Comparison of ENCODE assay signal across 8 mouse cellular contexts in the genomic region with DNA sequence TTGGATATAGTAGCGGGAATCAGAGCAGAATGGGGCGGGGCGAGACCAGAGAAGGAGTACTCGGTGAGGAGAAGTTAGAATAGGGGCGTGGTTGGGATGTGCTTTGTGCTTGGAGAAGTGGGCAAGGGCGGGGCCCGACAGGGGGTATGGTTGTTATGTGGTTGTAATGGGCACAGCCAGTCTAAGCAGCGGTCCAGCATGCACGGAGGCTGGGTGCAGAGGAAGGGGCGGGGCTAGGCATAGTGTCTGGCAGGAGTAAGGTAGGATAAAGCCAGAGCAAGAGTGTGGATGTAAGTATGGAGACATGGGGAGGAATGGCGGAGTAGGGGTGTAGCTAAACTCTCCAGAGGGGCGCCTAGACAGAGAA. TPM values are rescaled to one million over a fixed set of nuclear protein-coding genes. Genes with fewer than 3 reads are reported as not detected.
DNase-seq lines count a peak whose midpoint lies in the region; ATAC-seq and TF ChIP-seq lines count a peak whose summit lies in the region.

No protein-coding gene starts in this region.

- H3K4me1 ChIP-seq in heart, embryonic 13.5 days: peaks cover 13% of the 10 kb centered on the region
- H3K4me1 ChIP-seq in CH12.LX (ENCODE audit: control insufficient read depth in 1 of 2, insufficient read depth in 2 of 2): peaks cover 0 to 8% of the 10 kb centered on the region in 2 experiments; a peak in 3 of 4 replicates
- peaks cover 11% of the 10 kb centered on the region; the same call in 1 of the 2 replicates for H3K4me1 ChIP-seq in forebrain, embryonic 14.5 days (ENCODE audit: control insufficient read depth, insufficient read depth, low read length)
- H3K4me1 ChIP-seq in liver, embryonic 15.5 days (replicated peaks): peaks cover 14% of the 10 kb centered on the region

- WGBS in heart, embryonic 13.5 days: 5% methylated on average over 12 of the region's 12 CpGs
- WGBS in forebrain, embryonic 14.5 days: 2% methylated on average over 12 of the region's 12 CpGs
- WGBS in liver, embryonic 15.5 days (ENCODE audit: insufficient replicate concordance): 3% methylated on average over 12 of the region's 12 CpGs

- peak overlapping the region; percentile 58 for H3K4me3 ChIP-seq in heart, embryonic 13.5 days
- H3K4me3 ChIP-seq in CH12.LX (replicated peaks in 1 of 3; ENCODE audit: low read depth in 2 of 3, low read length in 2 of 3, poor library complexity in 1 of 3): peak overlapping the region in 1 of 3 experiments; percentile 67
- peak overlapping the region; percentile 41 for H3K4me3 ChIP-seq in forebrain, embryonic 14.5 days (ENCODE audit: low read depth, low read length)
- H3K4me3 ChIP-seq in liver, embryonic 15.5 days (replicated peaks): no peak overlapping the region

- TF ChIP-seq EP300 in CH12.LX (IDR thresholded peaks at IDR 0.05; ENCODE audit: low read length): no peak

- peaks cover 54% of the 10 kb centered on the region for H3K27me3 ChIP-seq in heart, embryonic 13.5 days (replicated peaks)
- H3K27me3 ChIP-seq in CH12.LX (replicated peaks): peaks cover 77% of the 10 kb centered on the region
- H3K27me3 ChIP-seq in forebrain, embryonic 14.5 days (replicated peaks; ENCODE audit: control insufficient read depth, insufficient read depth, low read length): no peaks in the 10 kb centered on the region
- peaks cover 43% of the 10 kb centered on the region for H3K27me3 ChIP-seq in liver, embryonic 15.5 days

- no peaks in the 10 kb centered on the region for H3K36me3 ChIP-seq in heart, embryonic 13.5 days
- H3K36me3 ChIP-seq in CH12.LX (replicated peaks in 1 of 2; ENCODE audit: control insufficient read depth in 1 of 2, insufficient read depth in 1 of 2, low read length in 1 of 2): no peaks in the 10 kb centered on the region
- no peaks in the 10 kb centered on the region for H3K36me3 ChIP-seq in forebrain, embryonic 14.5 days (ENCODE audit: control insufficient read depth, insufficient read depth, low read length)
- H3K36me3 ChIP-seq in liver, embryonic 15.5 days (replicated peaks): no peaks in the 10 kb centered on the region

- no peak overlapping the region for H3K27ac ChIP-seq in heart, embryonic 13.5 days (replicated peaks)
- H3K27ac ChIP-seq in CH12.LX (ENCODE audit: insufficient read depth, low read depth): no peak overlapping the region
- no peak overlapping the region; the same call in 1 of the 2 replicates for H3K27ac ChIP-seq in forebrain, embryonic 14.5 days (ENCODE audit: low read depth, low read length)
- H3K27ac ChIP-seq in liver, embryonic 15.5 days (replicated peaks): no peak overlapping the region

- no peak for TF ChIP-seq POLR2A in CH12.LX (IDR thresholded peaks at IDR 0.05; ENCODE audit: low read depth, low read length)

- dilution Hi-C loops in CH12.LX (cut with MboI; ENCODE audit: extremely low pct_ligation_motif_present, extremely low pct_unique_long_range_greater_than_20kb, low sequenced_read_pairs): no loop called here

- TF ChIP-seq CTCF in CH12.LX (conservative IDR thresholded peaks at IDR 0.05 in 1 of 2, IDR thresholded peaks at IDR 0.05 in 1 of 2; ENCODE audit: low read depth in 2 of 2, low read length in 2 of 2): no peak

- intact Hi-C loops in heart, postnatal 14 days (cut with DNase I): no loop called here

- in situ Hi-C loops in CH12.LX (cut with MboI; ENCODE audit: low pct_ligation_motif_present, low pct_unique_long_range_greater_than_20kb, low sequenced_read_pairs): no loop called here

- H3K79me2 ChIP-seq in CH12.LX (replicated peaks; ENCODE audit: control insufficient read depth, extremely low read depth, insufficient read depth, poor library complexity, severe bottlenecking): no peaks in the 10 kb centered on the region

- no peak for TF ChIP-seq RAD21 in CH12.LX (IDR thresholded peaks at IDR 0.05; ENCODE audit: low read depth, low read length)

- H3K9me3 ChIP-seq in heart, embryonic 13.5 days: no peaks in the 10 kb centered on the region
- no peaks in the 10 kb centered on the region for H3K9me3 ChIP-seq in CH12.LX (replicated peaks; ENCODE audit: low read length)
- no peaks in the 10 kb centered on the region for H3K9me3 ChIP-seq in forebrain, embryonic 14.5 days (replicated peaks; ENCODE audit: control insufficient read depth, low read length)
- H3K9me3 ChIP-seq in liver, embryonic 15.5 days (replicated peaks): no peaks in the 10 kb centered on the region

- 0 out of 2 replicates have a peak overlapping the region, but pooled peaks have one; percentile 50 for H3K9ac ChIP-seq in heart, embryonic 13.5 days
- H3K9ac ChIP-seq in CH12.LX (ENCODE audit: insufficient read depth, low read depth): no peak overlapping the region
- no peak overlapping the region for H3K9ac ChIP-seq in forebrain, embryonic 14.5 days (ENCODE audit: low read length)
- no peak overlapping the region for H3K9ac ChIP-seq in liver, embryonic 15.5 days

- peak; percentile 32; the same call in 1 of the 2 replicates for ATAC-seq in heart, embryonic 13.5 days (ENCODE audit: extremely low read depth, insufficient number of reproducible peaks, low FRiP score, low TSS enrichment)
- ATAC-seq in forebrain, embryonic 14.5 days: peak; percentile 73
- peak; percentile 25; the same call in 1 of the 2 replicates for ATAC-seq in liver, embryonic 15.5 days (ENCODE audit: insufficient read depth)

- H3K4me2 ChIP-seq in heart, embryonic 13.5 days: peak overlapping the region; percentile 89
- peak overlapping the region; percentile 73 for H3K4me2 ChIP-seq in CH12.LX (ENCODE audit: insufficient read depth, low read depth, poor library complexity, severe bottlenecking)
- peak overlapping the region; percentile 78 for H3K4me2 ChIP-seq in forebrain, embryonic 14.5 days (ENCODE audit: low read length)
- peak overlapping the region; percentile 61 for H3K4me2 ChIP-seq in liver, embryonic 15.5 days

- DNase-seq in heart, postnatal 14 days: no peak
- no peak for DNase-seq in CH12.LX (ENCODE audit: extremely low read depth)
- DNase-seq in forebrain, embryonic 14.5 days (ENCODE audit: low spot score): no peak
- DNase-seq in urinary bladder, postnatal 10 days (ENCODE audit: low spot score): no peak
- no peak for DNase-seq in frontal cortex, postnatal 14 days (ENCODE audit: low spot score in 2 of 2)
- no peak for DNase-seq in adrenal gland, adult 2 months

TF ChIP-seq in CH12.LX, 34 proteins besides CTCF, POLR2A, EP300 and RAD21:
- no peak for TF ChIP-seq PAX5 (IDR thresholded peaks at IDR 0.05; ENCODE audit: low read length)
- no peak for TF ChIP-seq MAX (IDR thresholded peaks at IDR 0.05; ENCODE audit: low read length)
- 0 out of 2 replicates have a peak, but pooled peaks have one; percentile 15 for TF ChIP-seq MXI1 (IDR thresholded peaks at IDR 0.05; ENCODE audit: low read depth, low read length)

RNA-seq across cellular contexts. Expression of a gene that starts 28.8 kb away (rescaled TPM):
- 0.06 and 0.13 TPM in 2 replicates for polyA plus RNA-seq in heart, embryonic 13.5 days (2015; fragmentation: Nextera tagmentation; extraction: Ambion mirVana)
- under 1 TPM in 1 of 2 experiments, not detected in 1; 0.10 TPM for total RNA-seq in heart, postnatal 14 days (2021)
- total RNA-seq in CH12.LX (2012; rRNA removed) (not detected in 2 replicates), CH12.LX (2014; rRNA removed) (not detected in 2 replicates)
- not detected in 2 replicates for polyA plus RNA-seq in CH12.LX (2012; ENCODE audit: insufficient read length, low read depth)
- polyA plus RNA-seq in forebrain, embryonic 14.5 days (2014; fragmentation: Nextera tagmentation; extraction: Ambion mirVana): 23.6 and 31.1 TPM in 2 replicates
- 0.02 TPM in 1 of 2 replicates, not detected in the other for polyA plus RNA-seq in liver, embryonic 15.5 days (2015; fragmentation: Nextera tagmentation; extraction: Ambion mirVana)
- total RNA-seq in adrenal gland, adult 2 months (2021): 1 to 10 TPM; 2.8 to 3.9 TPM
- polyA plus RNA-seq in adrenal gland, adult 2 months (2012; rRNA removed): 3.0 and 3.6 TPM in 2 replicates

RNA-seq across cellular contexts. Expression of a gene that starts 52.2 kb away (rescaled TPM):
- polyA plus RNA-seq in heart, embryonic 13.5 days (2015; fragmentation: Nextera tagmentation; extraction: Ambion mirVana): 863 and 944 TPM in 2 replicates
- 100 to 1,000 TPM; 271 to 306 TPM for total RNA-seq in heart, postnatal 14 days (2021)
- 0.97 and 1.1 TPM in 2 replicates for total RNA-seq in CH12.LX (2012; rRNA removed)
- 1.7 and 2.6 TPM in 2 replicates for total RNA-seq in CH12.LX (2014; rRNA removed)
- 3.6 and 3.8 TPM in 2 replicates for polyA plus RNA-seq in CH12.LX (2012; ENCODE audit: insufficient read length, low read depth)
- polyA plus RNA-seq in forebrain, embryonic 14.5 days (2014; fragmentation: Nextera tagmentation; extraction: Ambion mirVana): 6.6 and 8.1 TPM in 2 replicates
- 12.6 and 16.1 TPM in 2 replicates for polyA plus RNA-seq in liver, embryonic 15.5 days (2015; fragmentation: Nextera tagmentation; extraction: Ambion mirVana)
- 100 to 1,000 TPM; 236 to 614 TPM for total RNA-seq in adrenal gland, adult 2 months (2021)
- 309 and 678 TPM in 2 replicates for polyA plus RNA-seq in adrenal gland, adult 2 months (2012; rRNA removed)

RNA-seq across cellular contexts. Expression of a gene that starts 57.2 kb away (rescaled TPM):
- 966 and 1,014 TPM in 2 replicates for polyA plus RNA-seq in heart, embryonic 13.5 days (2015; fragmentation: Nextera tagmentation; extraction: Ambion mirVana)
- total RNA-seq in heart, postnatal 14 days (2021): 1,000 to 10,000 TPM; 1,831 to 1,920 TPM
- 152 and 163 TPM in 2 replicates for total RNA-seq in CH12.LX (2012; rRNA removed)
- total RNA-seq in CH12.LX (2014; rRNA removed): 119 and 133 TPM in 2 replicates
- 489 and 569 TPM in 2 replicates for polyA plus RNA-seq in CH12.LX (2012; ENCODE audit: insufficient read length, low read depth)
- polyA plus RNA-seq in forebrain, embryonic 14.5 days (2014; fragmentation: Nextera tagmentation; extraction: Ambion mirVana): 590 and 591 TPM in 2 replicates
- polyA plus RNA-seq in liver, embryonic 15.5 days (2015; fragmentation: Nextera tagmentation; extraction: Ambion mirVana): 302 and 306 TPM in 2 replicates
- total RNA-seq in adrenal gland, adult 2 months (2021): 100 to 1,000 TPM; 593 to 606 TPM
- 1,232 and 1,278 TPM in 2 replicates for polyA plus RNA-seq in adrenal gland, adult 2 months (2012; rRNA removed)

RNA-seq across cellular contexts. Expression of a gene that starts 57.3 kb away (rescaled TPM):
- 0.29 TPM in 1 of 2 replicates, not detected in the other for polyA plus RNA-seq in heart, embryonic 13.5 days (2015; fragmentation: Nextera tagmentation; extraction: Ambion mirVana)
- under 1 TPM in 1 of 2 experiments, not detected in 1; 0.34 TPM for total RNA-seq in heart, postnatal 14 days (2021)
- total RNA-seq in CH12.LX (2012; rRNA removed): not detected in 2 replicates
- not detected in 2 replicates for total RNA-seq in CH12.LX (2014; rRNA removed)
- not detected in 2 replicates for polyA plus RNA-seq in CH12.LX (2012; ENCODE audit: insufficient read length, low read depth)
- polyA plus RNA-seq in forebrain, embryonic 14.5 days (2014; fragmentation: Nextera tagmentation; extraction: Ambion mirVana): 0.52 TPM in 1 of 2 replicates, not detected in the other
- not detected in 2 replicates for polyA plus RNA-seq in liver, embryonic 15.5 days (2015; fragmentation: Nextera tagmentation; extraction: Ambion mirVana)
- total RNA-seq in adrenal gland, adult 2 months (2021): under 1 TPM; 0.32 to 0.52 TPM
- 0.29 and 0.48 TPM in 2 replicates for polyA plus RNA-seq in adrenal gland, adult 2 months (2012; rRNA removed)

Comparison
In these comparisons a context has a peak if more than half of its experiments do, and no peak if none do; other contexts are left out.
1. RNA of a gene that starts 52.2 kb away (polyA plus RNA-seq): 863 to 944 TPM in heart, embryonic 13.5 days and 309 to 678 TPM in adrenal gland, adult 2 months; 12.6 to 16.1 TPM in liver, embryonic 15.5 days, 6.6 to 8.1 TPM in forebrain, embryonic 14.5 days and 3.6 to 3.8 TPM in CH12.LX; every median in the first group is over 10 times any median in the second.
2. Peak in every context shown above with its lines, with median percentiles within 50 percentile points of each other: ATAC-seq and H3K4me2 ChIP-seq.